Mouse (Mus musculus) forebrain, postnatal 0 days (tissue): ENCODE measurements at regions not wholly inside any gene's neighbourhood (a gene's known extent, or its start where the extent isn't known, plus 50 kb on each side); places are given as distances from the start of the nearest gene placed in this dataset.
A peak's percentile ranks its signal among the peaks of the same experiment; 100 is the strongest.

Experiments
- ATAC-seq: fragments of 200-750 bp; cut with Nextera tagmentation; 2 replicates; pipeline ENCODE4 v1.8.0; 2017; ENCODE audit warnings: mild to moderate bottlenecking, moderate library complexity
- DNase-seq: peaks from one replicate; pipeline ENCODE4 v3.0.0-alpha.2; 2015
- H3K27ac ChIP-seq: fragments of 300-500 bp; sonication (generic); 2 replicates; pipeline ENCODE4 v1.5.1; 2014; ENCODE audit warnings: low read depth, mild to moderate bottlenecking, antibody characterized with exemption, low read length, moderate library complexity, mixed read lengths
- H3K27me3 ChIP-seq: fragments of 300-500 bp; sonication (generic); 2 replicates; pipeline ENCODE4 v1.6.1; 2014; ENCODE audit warnings: mild to moderate bottlenecking, low read length, mixed read lengths; ENCODE audit not compliant: insufficient read depth
- H3K36me3 ChIP-seq: fragments of 300-500 bp; sonication (generic); 2 replicates; pipeline ENCODE4 v1.6.1; 2014; ENCODE audit warnings: mild to moderate bottlenecking, moderate library complexity; ENCODE audit not compliant: insufficient read depth
- H3K4me1 ChIP-seq: fragments of 300-500 bp; sonication (generic); 2 replicates; pipeline ENCODE4 v1.6.1; 2014; ENCODE audit warnings: antibody characterized with exemption; ENCODE audit not compliant: insufficient read depth
- H3K4me2 ChIP-seq: fragments of 300-500 bp; sonication (generic); 2 replicates; pipeline ENCODE4 v1.6.1; 2014; ENCODE audit warnings: low read depth, mild to moderate bottlenecking, moderate library complexity
- H3K4me3 ChIP-seq: fragments of 300-500 bp; sonication (generic); 2 replicates; pipeline ENCODE4 v1.5.1; 2014; ENCODE audit warnings: low read depth, low read length, mixed read lengths
- H3K9ac ChIP-seq: fragments of 300-500 bp; sonication (generic); 2 replicates; pipeline ENCODE4 v1.6.1; 2014; ENCODE audit warnings: mild to moderate bottlenecking
- H3K9me3 ChIP-seq: fragments of 300-500 bp; sonication (generic); 2 replicates; pipeline ENCODE4 v1.6.1; 2016; ENCODE audit warnings: low read length
- CTCF ChIP-seq: sonication (generic); IDR thresholded peaks from 2 replicates; pipeline ENCODE4 v1.5.1; 2016; ENCODE audit warnings: antibody characterized with exemption, control low read depth, low read depth
- WGBS: fragments of 180-500 bp; shearing (Covaris S2); extraction: QIAGEN DNeasy Blood & Tissue Kit; methylation state at CpG from one replicate; pipeline ENCODE4 v1.1.7; 2014; 5-methylcytosine and 5-hydroxymethylcytosine counted together

DNA sequence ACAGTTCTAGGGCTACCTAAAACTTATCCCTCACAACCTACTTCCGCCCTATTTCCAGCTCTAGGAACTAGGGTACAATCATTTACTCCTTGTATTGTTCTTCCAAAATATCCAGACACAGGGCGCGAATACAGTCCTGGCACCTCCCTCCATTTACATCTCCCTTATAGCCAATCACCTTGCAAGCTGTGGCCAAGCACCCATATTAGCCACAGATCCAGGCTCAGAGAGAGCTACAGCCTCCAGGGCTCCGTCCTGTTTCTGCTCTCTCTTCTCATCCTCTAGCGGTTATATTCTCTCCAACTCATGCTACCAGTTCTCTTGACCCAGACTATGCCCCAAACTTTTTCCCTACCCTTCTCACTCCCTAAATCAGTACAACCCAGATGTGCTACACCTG, 352.9 kb upstream of the Rarb start:
- H3K4me2 ChIP-seq = peak overlapping the region; percentile 71
- no peaks in the 10 kb centered on the region for H3K36me3 ChIP-seq
- H3K4me3 ChIP-seq = peak overlapping the region; percentile 46
- ATAC-seq (peak; percentile 35), DNase-seq (peak; percentile 10)
- 34% methylated on average over 5 of the region's 5 CpGs for WGBS
- H3K9ac ChIP-seq = peak overlapping the region; percentile 54
- H3K4me1 ChIP-seq = no peaks in the 10 kb centered on the region
- peaks cover 6% of the 10 kb centered on the region; the same call in 1 of the 2 replicates for H3K27me3 ChIP-seq
- no peaks in the 10 kb centered on the region for H3K9me3 ChIP-seq
- H3K27ac ChIP-seq = peak overlapping the region; percentile 59
- TF ChIP-seq CTCF = no peak

DNA sequence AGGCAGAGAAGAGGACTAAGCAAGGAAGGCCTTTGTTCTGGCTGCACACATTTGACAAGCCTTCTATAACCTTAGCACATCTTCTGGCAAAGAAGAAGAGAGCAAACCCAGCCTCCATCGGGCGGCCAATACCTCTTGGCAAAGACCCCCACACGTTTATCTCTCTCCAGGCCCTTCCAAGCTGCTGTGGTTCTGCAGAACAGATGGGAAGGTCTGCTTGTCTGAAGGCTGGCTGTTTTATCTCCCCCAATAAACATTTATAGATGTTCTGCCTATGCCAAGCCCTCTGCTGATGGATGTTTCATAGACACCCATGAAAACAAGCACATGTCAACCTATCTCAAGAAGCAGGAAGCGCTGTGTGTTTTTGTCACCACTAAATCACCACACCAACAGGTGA, 339.4 kb upstream of the Rarb start:
- TF ChIP-seq CTCF = no peak
- Histone ChIP-seq H3K9ac (no peak overlapping the region), H3K4me3 (no peak overlapping the region), H3K27ac (no peak overlapping the region), H3K27me3 (no peaks in the 10 kb centered on the region), H3K36me3 (no peaks in the 10 kb centered on the region), H3K4me2 (no peak overlapping the region), H3K9me3 (no peaks in the 10 kb centered on the region), H3K4me1 (no peaks in the 10 kb centered on the region)
- DNase-seq (no peak), ATAC-seq (no peak)
- WGBS = 74% methylated on average over 4 of the region's 4 CpGs

DNA sequence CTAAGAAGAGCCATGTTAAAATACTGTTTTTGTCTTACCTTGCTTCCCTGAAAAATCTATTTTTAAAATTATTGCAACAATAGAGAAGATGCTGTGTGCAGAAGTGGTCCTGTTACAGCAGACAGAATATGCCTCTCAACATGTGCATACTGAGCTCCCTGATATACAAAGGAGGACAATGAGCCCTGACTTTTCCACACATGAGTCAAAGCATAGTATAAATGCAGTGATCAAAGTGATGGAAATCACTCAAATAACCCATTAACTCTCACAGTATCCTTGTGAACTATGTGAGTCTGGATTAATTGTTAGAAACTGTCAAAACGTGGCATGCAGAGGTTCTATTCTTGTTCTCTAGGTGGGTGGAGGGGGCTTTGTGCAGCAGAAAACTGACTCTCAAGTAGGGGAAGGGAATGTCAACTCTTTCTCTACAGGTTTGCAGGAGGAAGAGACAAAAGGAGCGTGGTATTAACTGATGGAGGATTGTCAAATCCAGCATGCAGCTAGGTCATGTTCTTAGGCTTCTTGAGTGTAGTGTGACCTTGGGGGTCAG, 337.5 kb upstream of the Rarb start:
- Histone ChIP-seq H3K9me3 (no peaks in the 10 kb centered on the region), H3K9ac (no peak overlapping the region), H3K27ac (no peak overlapping the region), H3K4me2 (no peak overlapping the region), H3K27me3 (no peaks in the 10 kb centered on the region), H3K4me3 (no peak overlapping the region), H3K36me3 (no peaks in the 10 kb centered on the region), H3K4me1 (no peaks in the 10 kb centered on the region)
- no peak for TF ChIP-seq CTCF
- DNase-seq (peak; percentile 25), ATAC-seq (peak; percentile 93)
- 42% methylated on average over 2 of the region's 2 CpGs for WGBS

DNA sequence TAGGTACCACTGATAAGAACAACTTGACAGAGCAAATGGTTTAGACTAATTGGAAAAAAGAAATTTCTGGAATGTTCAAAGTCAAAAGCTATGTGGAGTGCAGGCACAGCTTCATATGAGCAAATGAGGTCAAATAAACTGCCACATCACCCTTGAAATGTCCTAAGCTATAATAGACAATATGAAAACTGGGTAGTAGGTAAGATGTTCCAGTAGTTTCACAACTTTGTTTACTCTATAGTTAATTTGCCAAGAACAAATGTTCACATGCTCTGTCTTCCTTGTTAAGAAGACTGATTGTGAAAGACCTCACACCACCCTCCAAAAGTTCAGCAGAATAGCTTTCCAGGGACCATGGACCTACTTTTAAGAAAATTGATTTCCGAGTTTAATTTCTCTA, 301.7 kb upstream of the Rarb start:
- Histone ChIP-seq H3K4me2 (no peak overlapping the region), H3K27ac (no peak overlapping the region), H3K36me3 (no peaks in the 10 kb centered on the region), H3K9me3 (no peaks in the 10 kb centered on the region), H3K9ac (no peak overlapping the region), H3K27me3 (no peaks in the 10 kb centered on the region), H3K4me3 (no peak overlapping the region), H3K4me1 (no peaks in the 10 kb centered on the region)
- no peak for TF ChIP-seq CTCF
- ATAC-seq = no peak
- 92% methylated on average over 1 of the region's 1 CpGs for WGBS
- no peak for DNase-seq

DNA sequence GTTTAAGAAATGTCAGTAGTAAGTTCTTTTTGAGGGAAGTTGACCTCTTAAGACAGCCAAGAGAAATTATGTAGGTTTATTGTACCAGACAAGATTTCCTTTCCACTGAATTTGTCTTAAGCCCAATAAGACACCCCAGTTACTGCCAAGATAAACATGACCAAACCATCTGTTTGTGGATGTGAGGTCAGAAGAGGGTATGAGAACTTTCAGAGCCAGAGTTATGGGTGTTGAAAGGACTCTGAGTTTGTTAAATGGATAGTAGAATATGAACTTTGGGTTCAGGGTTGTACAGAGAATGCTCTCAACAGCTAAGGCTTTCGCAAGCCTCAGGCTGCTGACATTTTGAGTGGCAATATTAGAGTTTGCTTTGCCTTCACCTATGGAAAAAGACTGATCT, 287.7 kb upstream of the Rarb start:
- ATAC-seq = no peak
- H3K36me3 ChIP-seq = no peaks in the 10 kb centered on the region
- no peak overlapping the region for H3K4me3 ChIP-seq
- H3K9me3 ChIP-seq = no peaks in the 10 kb centered on the region
- 100% methylated on average over 1 of the region's 1 CpGs for WGBS
- no peak for TF ChIP-seq CTCF
- H3K9ac ChIP-seq = no peak overlapping the region
- no peak for DNase-seq
- H3K27ac ChIP-seq = no peak overlapping the region
- H3K27me3 ChIP-seq = no peaks in the 10 kb centered on the region
- no peak overlapping the region for H3K4me2 ChIP-seq
- no peaks in the 10 kb centered on the region for H3K4me1 ChIP-seq

DNA sequence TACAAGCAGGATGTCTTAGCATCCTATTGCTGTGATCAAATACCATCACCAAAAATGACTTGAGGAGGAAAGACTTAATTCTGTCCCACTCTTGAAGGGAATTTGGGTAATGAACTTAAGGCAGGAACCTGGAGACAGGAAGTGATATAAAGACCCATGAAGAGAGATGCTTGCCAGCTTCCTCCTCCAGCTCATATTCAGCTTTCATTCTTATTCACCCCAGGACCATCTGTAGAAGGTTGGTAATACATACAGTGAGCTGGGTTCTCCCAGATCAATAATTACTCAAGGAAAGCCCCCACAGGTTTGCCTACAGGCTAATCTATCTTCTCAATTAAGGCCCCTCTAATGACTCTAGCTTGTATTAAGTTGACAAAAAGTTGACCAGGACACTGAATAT, 283.5 kb upstream of the Rarb start:
- ATAC-seq (no peak), DNase-seq (no peak)
- Histone ChIP-seq H3K4me1 (no peaks in the 10 kb centered on the region), H3K4me2 (no peak overlapping the region), H3K4me3 (no peak overlapping the region), H3K27ac (no peak overlapping the region), H3K9me3 (no peaks in the 10 kb centered on the region), H3K9ac (no peak overlapping the region), H3K27me3 (no peaks in the 10 kb centered on the region), H3K36me3 (no peaks in the 10 kb centered on the region)
- TF ChIP-seq CTCF = no peak

DNA sequence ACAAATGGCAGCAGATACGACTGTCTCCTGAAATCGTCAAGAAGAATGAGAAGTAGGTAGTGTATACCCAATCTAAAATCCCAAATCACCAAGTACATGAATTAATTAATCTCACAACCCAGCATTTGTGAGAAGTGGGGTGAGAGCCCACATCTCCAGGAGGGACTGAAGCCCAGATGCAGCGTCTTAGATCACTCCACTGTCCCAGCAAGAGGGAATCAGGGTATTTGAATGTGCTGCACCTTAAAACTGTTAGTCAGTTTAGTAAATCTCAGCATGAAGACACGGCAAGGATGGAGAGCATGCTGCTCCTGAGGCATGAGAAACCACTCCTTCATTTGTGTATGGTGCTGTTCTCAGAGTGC, 271.6 kb upstream of the Rarb start:
- Histone ChIP-seq H3K4me2 (no peak overlapping the region), H3K27ac (peak overlapping the region; percentile 64; the same call in 1 of the 2 replicates), H3K4me1 (no peaks in the 10 kb centered on the region), H3K27me3 (no peaks in the 10 kb centered on the region), H3K4me3 (no peak overlapping the region), H3K9ac (no peak overlapping the region), H3K36me3 (no peaks in the 10 kb centered on the region), H3K9me3 (no peaks in the 10 kb centered on the region)
- no peak for DNase-seq
- 52% methylated on average over 4 of the region's 4 CpGs for WGBS
- no peak for ATAC-seq
- TF ChIP-seq CTCF = no peak
